Mouse (Mus musculus) embryonic facial prominence, embryonic 15.5 days (tissue): ENCODE measurements around the gene Plxna4. TPM values are rescaled to one million over a fixed set of nuclear protein-coding genes. Genes with fewer than 3 reads are reported as not detected.

Experiments used
- ATAC-seq: fragments of 200-750 bp; cut with Nextera tagmentation; 2 replicates; pipeline ENCODE4 v1.8.0; 2017; ENCODE audit warnings: low read depth, moderate TSS enrichment; ENCODE audit not compliant: insufficient number of reproducible peaks, low FRiP score, low TSS enrichment
- H3K27ac ChIP-seq: fragments of 300-500 bp; sonication (generic); replicated peaks from 2 replicates; pipeline ENCODE4 v1.5.1; 2015; ENCODE audit warnings: mild to moderate bottlenecking, inconsistent platforms
- H3K27me3 ChIP-seq: fragments of 300-500 bp; sonication (generic); 2 replicates; pipeline ENCODE4 v1.6.1; 2015; ENCODE audit warnings: inconsistent platforms
- H3K36me3 ChIP-seq: fragments of 300-500 bp; sonication (generic); 2 replicates; pipeline ENCODE4 v1.6.1; 2015; ENCODE audit warnings: mild to moderate bottlenecking, inconsistent platforms
- H3K4me1 ChIP-seq: fragments of 300-500 bp; sonication (generic); 2 replicates; pipeline ENCODE4 v1.6.1; 2015; ENCODE audit warnings: inconsistent platforms
- H3K4me2 ChIP-seq: fragments of 300-500 bp; sonication (generic); replicated peaks from 2 replicates; pipeline ENCODE4 v1.6.1; 2015; ENCODE audit warnings: mild to moderate bottlenecking, inconsistent platforms
- H3K4me3 ChIP-seq: fragments of 300-500 bp; sonication (generic); replicated peaks from 2 replicates; pipeline ENCODE4 v1.5.1; 2015; ENCODE audit warnings: mild to moderate bottlenecking, inconsistent platforms
- H3K9ac ChIP-seq: fragments of 300-500 bp; sonication (generic); 2 replicates; pipeline ENCODE4 v1.6.1; 2015; ENCODE audit warnings: inconsistent platforms
- H3K9me3 ChIP-seq: fragments of 300-500 bp; sonication (generic); replicated peaks from 2 replicates; pipeline ENCODE4 v1.6.1; 2016; ENCODE audit warnings: inconsistent platforms
- WGBS: fragments of 180-500 bp; shearing (Covaris S2); methylation state at CpG from one replicate; pipeline ENCODE4 v1.1.7; 2015; 5-methylcytosine and 5-hydroxymethylcytosine counted together
- polyA plus RNA-seq: library from polyadenylated mRNA; unstranded; fragments of >200 nt; fragmentation: Nextera tagmentation; extraction: Ambion mirVana; gene quantifications from 2 replicates; pipeline ENCODE4 v1.2.1, GENCODE M21; 2015

The Plxna4 gene
- polyA plus RNA-seq, result 2.6 and 3.1 TPM in 2 replicates

- Histone ChIP-seq H3K27ac (0 out of 2 replicates have a peak within 1 kb of the TSS, but pooled peaks have one; percentile 11), H3K4me3 (peak within 1 kb of the TSS; percentile 64), H3K4me2 (peak within 1 kb of the TSS; percentile 99), H3K9ac (peak within 1 kb of the TSS; percentile 51), H3K27me3 (peaks cover 81% of the 10 kb centered on the region), H3K4me1 (peaks cover 38% of the 10 kb centered on the region), H3K9me3 (no peaks in the 10 kb centered on the region), H3K36me3 (no peaks in the 10 kb centered on the region)
- WGBS, result 1% methylated on average over 31 of the region's 55 CpGs
- peak; percentile 51 for ATAC-seq
These were observed at the start of gene Plxna4 for GRCm38 (mm10) chr6:32588056-32588671. Gene Plxna4 (minus strand): TSS chr6:32588192.

DNA sequence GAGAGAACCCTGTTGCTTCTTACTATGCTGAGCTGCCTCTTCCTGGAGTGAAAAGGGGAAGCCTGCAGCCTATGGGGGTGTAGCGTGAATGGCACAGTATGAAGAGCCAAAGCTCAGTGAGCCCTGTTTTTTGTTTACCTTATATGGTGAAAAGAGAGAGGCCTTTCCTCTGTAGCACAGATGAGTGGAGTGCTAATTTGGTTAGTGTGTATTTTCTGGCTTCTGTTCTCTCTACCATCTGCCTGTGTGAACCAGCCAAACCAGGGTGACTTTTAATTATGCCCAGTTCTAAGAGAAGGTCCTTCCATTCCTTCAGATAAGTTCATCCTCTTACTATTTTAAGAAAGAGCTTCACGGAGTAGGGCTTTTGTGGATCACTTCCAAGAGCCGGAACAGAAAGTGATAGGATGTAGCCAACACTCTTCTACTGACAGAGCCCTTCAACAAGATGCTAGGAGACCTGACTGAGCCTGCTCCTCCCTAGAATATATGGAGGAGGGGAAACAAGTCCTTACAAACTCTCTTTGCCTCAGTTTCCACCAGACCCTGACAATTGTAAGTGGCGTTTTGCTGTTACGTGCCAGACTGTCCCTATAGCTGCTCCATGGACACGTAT lies 49.7 kb upstream of the Plxna4 start:
- Histone ChIP-seq H3K9me3 (no peaks in the 10 kb centered on the region), H3K27me3 (no peaks in the 10 kb centered on the region), H3K36me3 (no peaks in the 10 kb centered on the region), H3K4me3 (no peak overlapping the region), H3K9ac (no peak overlapping the region), H3K4me1 (no peaks in the 10 kb centered on the region), H3K27ac (no peak overlapping the region), H3K4me2 (no peak overlapping the region)
- WGBS, result 81% methylated on average over 6 of the region's 6 CpGs
- no peak for ATAC-seq

DNA sequence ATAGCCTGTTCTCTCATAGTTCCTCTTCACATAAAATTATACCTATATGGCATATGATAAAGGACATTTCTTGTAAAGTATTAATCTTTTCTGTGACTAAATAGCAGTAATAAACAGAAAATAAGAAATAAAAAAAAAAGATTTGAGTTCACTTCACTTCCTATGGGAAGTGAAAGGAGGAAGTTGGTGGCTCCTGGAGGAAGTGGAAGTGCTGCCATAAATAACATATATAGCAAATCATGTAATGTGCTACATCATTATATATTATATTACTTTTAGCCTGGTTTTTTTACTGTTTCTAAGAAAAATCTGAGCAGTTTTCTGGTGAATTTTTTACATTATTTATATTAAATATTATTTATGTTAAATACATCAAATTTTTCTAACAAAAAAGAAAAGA lies 22.7 kb upstream of the Plxna4 start:
- no peak for ATAC-seq
- Histone ChIP-seq H3K4me3 (no peak overlapping the region), H3K4me2 (no peak overlapping the region), H3K4me1 (no peaks in the 10 kb centered on the region), H3K27me3 (0 out of 2 replicates have a peak, but pooled peaks cover under 1% of the 10 kb centered on the region), H3K36me3 (no peaks in the 10 kb centered on the region), H3K9ac (no peak overlapping the region), H3K27ac (no peak overlapping the region), H3K9me3 (no peaks in the 10 kb centered on the region)

DNA sequence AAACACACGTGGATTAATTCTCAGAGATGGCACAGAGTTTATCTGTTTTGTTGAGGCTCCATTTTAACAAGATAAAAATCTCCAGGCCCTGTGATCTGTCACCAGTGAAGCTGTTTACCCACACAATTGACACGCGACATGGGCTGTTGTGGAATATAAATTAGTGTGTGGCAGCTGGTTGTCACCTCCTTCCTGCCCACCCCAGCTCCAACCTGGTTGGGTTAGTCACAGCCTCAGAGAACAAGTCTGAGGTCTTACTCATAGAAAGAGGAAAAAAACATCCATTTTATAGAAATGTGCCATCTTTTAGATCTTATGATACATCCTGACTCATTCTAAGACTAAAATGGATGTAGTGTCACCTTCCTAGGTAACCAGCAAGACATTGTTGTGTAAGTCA lies 18.8 kb upstream of the Plxna4 start:
- no peak overlapping the region for H3K4me3 ChIP-seq
- H3K4me1 ChIP-seq, result no peaks in the 10 kb centered on the region
- WGBS, result 79% methylated on average over 3 of the region's 3 CpGs
- 0 out of 2 replicates have a peak, but pooled peaks cover 5% of the 10 kb centered on the region for H3K27me3 ChIP-seq
- no peak for ATAC-seq
- H3K27ac ChIP-seq, result no peak overlapping the region
- H3K9ac ChIP-seq, result no peak overlapping the region
- no peak overlapping the region for H3K4me2 ChIP-seq
- no peaks in the 10 kb centered on the region for H3K9me3 ChIP-seq
- H3K36me3 ChIP-seq, result no peaks in the 10 kb centered on the region

- ATAC-seq, result no peak
- Histone ChIP-seq H3K27ac (no peak overlapping the region), H3K9me3 (no peaks in the 10 kb centered on the region), H3K9ac (no peak overlapping the region), H3K4me1 (no peaks in the 10 kb centered on the region), H3K4me3 (no peak overlapping the region), H3K36me3 (no peaks in the 10 kb centered on the region), H3K4me2 (no peak overlapping the region), H3K27me3 (0 out of 2 replicates have a peak, but pooled peaks cover 5% of the 10 kb centered on the region)
- 25% methylated on average over 3 of the region's 3 CpGs for WGBS
These were observed 17.6 kb upstream of the Plxna4 start for GRCm38 (mm10) chr6:32605581-32605980.

GRCm38 (mm10) chr6:32604901-32605300 lies 16.9 kb upstream of the Plxna4 start:
- H3K4me1 ChIP-seq, result no peaks in the 10 kb centered on the region
- 80% methylated on average over 4 of the region's 4 CpGs for WGBS
- H3K9ac ChIP-seq, result no peak overlapping the region
- no peak overlapping the region for H3K27ac ChIP-seq
- ATAC-seq, result no peak
- H3K9me3 ChIP-seq, result no peaks in the 10 kb centered on the region
- H3K27me3 ChIP-seq, result 0 out of 2 replicates have a peak, but pooled peaks cover 5% of the 10 kb centered on the region
- H3K4me3 ChIP-seq, result no peak overlapping the region
- no peak overlapping the region for H3K4me2 ChIP-seq
- H3K36me3 ChIP-seq, result no peaks in the 10 kb centered on the region

DNA sequence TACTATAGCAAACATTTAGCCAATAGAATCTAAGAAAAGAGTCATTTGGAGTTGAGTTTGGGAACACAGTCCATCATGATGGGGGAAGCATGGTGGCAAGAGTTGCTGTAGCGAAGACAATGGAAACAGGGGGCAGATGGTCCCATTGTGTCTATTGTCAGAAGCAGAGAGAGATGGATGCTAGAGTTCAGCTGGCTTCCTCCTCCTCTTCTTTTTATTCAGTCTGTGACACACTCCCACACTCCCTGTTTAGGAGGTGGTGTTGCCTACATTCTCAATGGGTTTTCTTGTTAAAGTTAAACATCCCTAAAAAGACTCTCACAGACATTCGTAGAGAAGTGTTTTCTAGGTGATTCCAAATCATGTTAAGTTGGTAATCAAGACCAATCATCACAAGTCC lies 14.1 kb upstream of the Plxna4 start:
- no peak overlapping the region for H3K4me2 ChIP-seq
- no peak overlapping the region for H3K9ac ChIP-seq
- H3K27ac ChIP-seq, result no peak overlapping the region
- 0 out of 2 replicates have a peak, but pooled peaks cover 5% of the 10 kb centered on the region for H3K27me3 ChIP-seq
- no peak for ATAC-seq
- no peaks in the 10 kb centered on the region for H3K36me3 ChIP-seq
- no peaks in the 10 kb centered on the region for H3K4me1 ChIP-seq
- 91% methylated on average over 2 of the region's 2 CpGs for WGBS
- no peaks in the 10 kb centered on the region for H3K9me3 ChIP-seq
- H3K4me3 ChIP-seq, result no peak overlapping the region

DNA sequence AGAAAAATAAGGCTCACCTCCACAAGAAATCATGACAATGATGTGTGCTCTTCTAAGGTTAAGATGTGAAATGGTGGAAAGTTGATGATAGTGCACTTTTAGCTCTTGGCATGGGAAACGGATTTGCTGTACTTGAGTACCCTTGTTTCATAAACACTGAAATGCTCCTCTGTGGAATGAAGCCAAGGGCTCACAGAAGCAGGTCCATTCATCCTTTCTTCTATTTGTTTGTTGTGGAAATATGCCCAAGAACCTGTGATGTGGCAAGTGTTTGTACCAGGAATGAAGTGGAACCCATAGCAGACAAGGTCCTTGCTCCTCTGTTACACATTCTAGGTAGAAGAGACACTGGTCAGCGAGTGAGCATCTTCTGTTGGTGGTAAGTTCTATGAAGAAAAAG lies 13.3 kb upstream of the Plxna4 start:
- no peaks in the 10 kb centered on the region for H3K9me3 ChIP-seq
- no peak overlapping the region for H3K4me3 ChIP-seq
- H3K27ac ChIP-seq, result no peak overlapping the region
- ATAC-seq, result no peak
- no peaks in the 10 kb centered on the region for H3K4me1 ChIP-seq
- no peak overlapping the region for H3K4me2 ChIP-seq
- 0 out of 2 replicates have a peak, but pooled peaks cover 5% of the 10 kb centered on the region for H3K27me3 ChIP-seq
- no peaks in the 10 kb centered on the region for H3K36me3 ChIP-seq
- no peak overlapping the region for H3K9ac ChIP-seq
- 63% methylated on average over 2 of the region's 2 CpGs for WGBS

- no peak overlapping the region for H3K27ac ChIP-seq
- H3K9me3 ChIP-seq, result no peaks in the 10 kb centered on the region
- no peaks in the 10 kb centered on the region for H3K36me3 ChIP-seq
- H3K4me1 ChIP-seq, result no peaks in the 10 kb centered on the region
- H3K4me3 ChIP-seq, result no peak overlapping the region
- no peak for ATAC-seq
- no peak overlapping the region for H3K9ac ChIP-seq
- no peak overlapping the region for H3K4me2 ChIP-seq
- H3K27me3 ChIP-seq, result peaks cover 26% of the 10 kb centered on the region
- WGBS, result 46% methylated on average over 3 of the region's 3 CpGs
These were observed 7.6 kb upstream of the Plxna4 start for GRCm38 (mm10) chr6:32595591-32595990.

GRCm38 (mm10) chr6:32590979-32591758 lies 3.2 kb upstream of the Plxna4 start:
- Histone ChIP-seq H3K4me2 (no peak overlapping the region), H3K4me1 (peaks cover 18% of the 10 kb centered on the region), H3K4me3 (no peak overlapping the region), H3K9me3 (no peaks in the 10 kb centered on the region), H3K9ac (no peak overlapping the region), H3K36me3 (no peaks in the 10 kb centered on the region), H3K27ac (no peak overlapping the region), H3K27me3 (peaks cover 57% of the 10 kb centered on the region)
- WGBS, result 33% methylated on average over 13 of the region's 13 CpGs
- no peak for ATAC-seq

DNA sequence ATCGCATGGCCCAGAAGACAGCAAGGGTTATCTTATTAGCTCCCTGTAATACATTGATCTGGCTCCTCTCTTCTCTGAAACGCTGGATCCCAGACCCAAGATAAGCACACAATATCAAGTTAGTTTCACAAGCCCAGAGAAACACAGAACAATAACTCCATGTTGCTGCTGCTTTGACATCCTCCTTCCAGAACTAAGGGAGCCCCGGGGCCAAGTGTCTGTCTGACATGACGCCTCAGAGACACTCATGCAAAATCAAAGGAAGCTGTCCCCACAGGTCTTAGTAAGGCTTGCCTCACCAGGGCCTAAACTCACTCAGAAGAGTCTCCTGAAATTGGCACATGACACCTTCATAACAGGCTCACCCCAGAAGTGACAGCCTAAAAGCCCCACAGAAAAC lies 1.6 kb upstream of the Plxna4 start:
- WGBS, result 54% methylated on average over 4 of the region's 4 CpGs
- no peaks in the 10 kb centered on the region for H3K36me3 ChIP-seq

More for the DNA sequence above, 1.6 kb upstream of the Plxna4 start:
- H3K27me3 ChIP-seq, result peaks cover 71% of the 10 kb centered on the region
- H3K27ac ChIP-seq, result no peak overlapping the region
- peaks cover 27% of the 10 kb centered on the region for H3K4me1 ChIP-seq
- no peak for ATAC-seq
- H3K9ac ChIP-seq, result no peak overlapping the region
- H3K9me3 ChIP-seq, result no peaks in the 10 kb centered on the region
- H3K4me2 ChIP-seq, result no peak overlapping the region
- no peak overlapping the region for H3K4me3 ChIP-seq
